Mouse (Mus musculus): ENCODE data around the gene Nus1.

- TF ChIP-seq POLR2A (IDR thresholded peaks at IDR 0.05; ENCODE audit: low read depth, low read length) (no peak), CTCF (IDR thresholded peaks at IDR 0.05; ENCODE audit: borderline replicate concordance, insufficient read depth, low read length) (no peak)
Observed at GRCm38 (mm10) chr10:52389438-52389837, 27.9 kb upstream of the Nus1 start.

All from embryonic fibroblast, embryonic 13.5 days (primary cell).